Mouse (Mus musculus) CH12F3 (cell line): Measurements from ENCODE around the gene Cask.

Source experiments
- in situ Hi-C: fragments of 300-500 bp; cut with MboI; formaldehyde crosslinking; loops from 2 replicates; pipeline ENCODE4 v1.14.3; 2020; ENCODE audit warnings: low sequenced_read_pairs

Gene Cask

DNA sequence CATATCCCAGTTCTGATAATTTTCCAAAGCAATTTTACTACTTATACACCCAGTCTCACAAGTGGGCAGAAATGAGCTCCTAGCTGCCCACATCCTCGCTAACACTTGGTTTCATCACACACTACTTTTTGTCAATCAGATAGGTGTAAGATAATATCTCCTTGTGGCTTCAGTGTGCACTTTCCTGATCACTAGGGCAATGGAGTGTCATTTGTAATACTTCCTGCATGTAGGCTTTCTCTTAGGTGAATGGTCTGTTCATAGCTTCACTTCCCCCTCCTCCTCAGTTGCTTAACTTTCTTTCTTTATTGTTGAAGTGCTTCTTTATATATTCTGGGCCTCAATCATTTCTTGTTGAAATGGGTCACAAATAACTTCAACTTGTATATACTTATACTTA is 198.9 kb downstream of the Cask start:
- in situ Hi-C loops: loop anchor here (25.0 kb wide), 2 partner anchors 190 to 415 kb away; partner anchors contain the start of gene Nyx

DNA sequence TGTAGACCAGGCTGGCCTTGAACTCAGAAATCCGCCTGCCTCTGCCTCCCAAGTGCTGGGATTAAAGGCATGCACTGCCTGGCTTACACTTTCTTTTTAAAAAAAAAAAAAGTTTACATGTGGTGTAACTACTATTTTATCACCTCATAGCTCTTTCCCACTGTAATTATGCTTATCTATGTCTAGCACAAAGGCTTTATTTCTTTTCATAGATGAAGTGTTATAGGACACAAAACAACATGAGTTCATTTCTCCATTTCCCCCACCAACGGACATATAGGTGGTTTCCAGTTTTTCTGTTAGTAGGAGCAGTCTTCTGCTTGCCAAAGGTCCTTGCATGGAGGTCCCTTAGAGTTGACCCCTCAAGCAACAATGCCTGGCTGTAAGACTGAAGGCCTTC is 199.3 kb downstream of the Cask start:
- in situ Hi-C loops: loop anchor here (25.0 kb wide), 2 partner anchors 190 to 415 kb away; partner anchors contain the start of gene Nyx

DNA sequence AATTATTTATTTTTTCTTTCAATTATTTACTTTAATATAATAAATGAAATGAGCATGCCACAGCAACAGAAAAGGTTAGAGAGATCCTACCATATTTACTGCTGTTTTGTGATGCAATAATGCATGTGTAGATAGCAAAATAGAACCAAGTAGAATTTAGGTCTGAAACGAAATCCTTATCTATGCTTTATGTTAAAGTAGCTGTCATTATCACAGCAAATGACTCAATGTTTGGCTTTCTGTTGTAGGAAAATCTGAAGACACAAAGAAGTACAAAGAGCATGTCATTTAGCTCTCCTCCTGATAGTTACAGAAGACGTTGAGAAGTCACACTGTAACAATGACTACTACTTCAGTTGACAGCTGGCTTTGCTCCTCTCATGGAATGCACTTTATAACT is 212.3 kb downstream of the Cask start:
- in situ Hi-C loops: no loop called here

DNA sequence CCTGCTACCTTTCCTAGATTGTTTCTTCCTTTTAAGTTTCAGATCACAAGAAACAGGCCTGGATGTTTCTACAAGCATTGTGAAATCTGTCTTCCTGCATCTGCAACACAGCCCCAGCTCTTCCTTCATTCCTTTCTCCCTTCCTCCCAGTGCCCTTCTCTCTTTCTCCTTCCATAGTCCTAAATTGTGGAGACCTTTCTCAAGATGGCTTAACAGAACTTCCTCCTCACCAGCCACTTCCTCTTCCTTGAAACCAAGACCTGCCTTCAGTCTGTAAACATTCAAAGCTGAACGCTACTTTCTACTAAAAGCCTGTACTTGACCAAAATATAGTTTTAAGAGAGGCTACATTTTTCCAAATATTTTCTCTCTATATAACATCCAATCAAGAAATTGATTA is 214.8 kb downstream of the Cask start:
- in situ Hi-C loops: no loop called here

- in situ Hi-C loops: no loop called here
Measured at GRCm38 (mm10) chrX:13631599-13632283, 219.4 kb downstream of the Cask start, which contains the start of gene Gpr34. TSS of gene Gpr34 (plus strand) at chrX:13632089.

GRCm38 (mm10) chrX:13622654-13623053 is 228.5 kb downstream of the Cask start:
- in situ Hi-C loops: no loop called here

DNA sequence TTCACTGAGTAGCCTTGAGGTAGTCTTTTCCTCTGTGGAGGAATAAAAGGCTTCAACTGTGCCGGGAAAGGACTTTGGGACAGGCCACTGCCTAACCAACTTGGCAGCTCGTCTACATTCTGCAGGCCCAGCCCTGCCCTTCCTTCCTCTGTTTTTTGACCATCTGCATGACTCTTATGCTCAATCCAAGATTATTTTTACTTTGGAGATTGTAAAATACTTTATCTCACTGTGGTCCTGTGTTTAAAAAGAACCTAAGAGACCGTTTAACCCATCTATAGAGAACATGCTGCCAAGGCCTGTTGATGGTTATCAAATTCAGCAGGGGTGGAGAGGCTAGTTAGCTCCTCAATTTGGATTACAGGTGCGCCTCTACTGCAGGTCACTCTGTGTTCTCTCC is 229.7 kb downstream of the Cask start:
- in situ Hi-C loops: no loop called here

- in situ Hi-C loops: no loop called here
Measured at GRCm38 (mm10) chrX:13618476-13618875, 232.7 kb downstream of the Cask start.

DNA sequence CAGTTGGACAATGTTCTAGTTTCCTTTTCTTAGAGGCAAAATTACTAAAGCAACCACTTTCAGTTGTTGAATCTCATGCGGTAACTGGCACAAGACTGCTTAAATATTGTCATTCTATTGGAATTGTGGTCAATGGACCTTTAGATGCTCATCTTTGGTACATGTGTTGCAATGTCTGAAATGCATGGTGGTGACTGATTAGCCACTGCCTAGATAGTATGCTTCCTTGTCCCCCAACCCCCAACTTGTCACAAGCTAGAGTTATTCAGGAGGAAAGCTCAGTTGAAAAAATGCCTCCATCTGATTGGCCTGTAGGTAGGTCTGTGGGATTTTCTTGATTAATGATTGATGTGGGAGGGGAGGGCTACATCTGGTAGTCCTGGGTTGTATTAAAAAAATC is 233.9 kb downstream of the Cask start:
- in situ Hi-C loops: no loop called here

DNA sequence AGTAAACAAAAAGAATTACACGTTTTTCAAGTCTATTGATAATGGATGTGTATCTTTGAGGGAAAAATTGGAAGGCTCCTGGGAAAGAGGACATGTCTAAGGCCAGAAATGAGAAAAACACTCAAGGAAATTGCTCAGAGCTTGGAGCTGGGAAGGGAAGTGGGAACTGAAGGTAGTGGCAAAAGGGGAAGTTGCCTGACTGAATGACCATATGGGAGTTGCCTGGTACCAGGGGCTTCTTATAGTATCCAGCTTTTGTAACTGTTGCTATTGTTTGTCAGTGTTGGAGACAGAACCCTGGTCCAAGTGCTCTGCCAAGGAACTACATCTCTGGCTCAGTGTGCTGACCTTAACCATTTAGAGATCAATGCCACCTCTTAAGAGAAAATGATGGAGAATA is 234.4 kb downstream of the Cask start:
- in situ Hi-C loops: no loop called here

DNA sequence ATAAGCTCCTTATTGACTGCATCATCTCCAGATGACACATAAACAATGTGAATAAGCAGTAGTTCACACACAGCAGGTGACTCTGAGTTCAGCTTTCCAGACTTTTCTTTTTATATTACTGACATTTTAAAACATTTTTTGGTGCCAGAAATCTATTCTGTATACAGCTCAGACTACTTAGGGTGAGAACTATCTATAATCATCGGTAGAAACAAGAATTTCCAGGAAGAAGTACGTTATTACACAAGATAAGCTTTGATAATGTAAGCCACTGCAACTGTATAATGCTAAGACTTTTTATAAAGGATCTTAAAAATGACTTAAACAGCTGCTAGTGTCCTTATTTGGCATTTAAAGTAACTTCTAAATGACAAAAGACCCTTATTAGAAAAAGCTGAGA is 239.1 kb downstream of the Cask start:
- in situ Hi-C loops: no loop called here

- in situ Hi-C loops: no loop called here
Measured at GRCm38 (mm10) chrX:13611114-13611513, 240.1 kb downstream of the Cask start.

DNA sequence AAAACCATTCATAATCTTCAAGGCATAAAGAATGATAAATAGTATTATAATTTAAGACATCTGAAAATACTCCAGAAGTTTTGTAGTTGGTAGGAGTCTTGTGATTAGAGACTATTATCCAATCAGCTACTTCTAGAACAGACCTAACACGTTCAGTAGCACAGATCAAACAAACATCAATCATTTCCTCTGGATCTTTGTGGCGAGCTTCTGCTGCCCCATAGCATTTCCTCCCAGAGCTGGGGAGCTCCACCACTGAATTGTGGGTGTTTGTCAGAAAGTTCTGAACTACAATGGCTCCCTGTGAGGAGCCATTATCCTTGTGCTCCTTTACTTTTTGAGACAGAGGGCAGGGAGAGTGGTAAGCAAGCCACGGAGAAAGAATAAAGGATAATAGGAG is 243.4 kb downstream of the Cask start:
- in situ Hi-C loops: no loop called here

DNA sequence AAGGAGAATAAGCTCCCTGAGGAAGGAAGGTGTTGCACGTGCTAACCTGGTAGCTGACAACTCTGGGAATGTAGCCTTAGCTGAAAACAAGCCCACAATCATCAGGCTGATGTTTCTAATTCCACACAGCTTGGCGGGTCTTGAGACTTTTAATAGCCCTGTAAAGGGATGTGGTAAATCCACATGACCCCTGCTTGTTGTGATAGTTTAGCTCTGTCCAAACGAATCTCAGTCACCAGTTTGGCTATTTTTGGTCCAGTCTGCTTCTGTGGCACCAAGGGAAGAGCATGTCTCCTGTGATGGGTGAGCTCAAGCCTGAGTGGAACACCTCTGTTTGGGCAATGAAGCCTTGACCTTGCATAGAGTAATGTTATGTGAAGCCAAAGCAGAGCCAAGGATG is 244.4 kb downstream of the Cask start:
- in situ Hi-C loops: no loop called here

DNA sequence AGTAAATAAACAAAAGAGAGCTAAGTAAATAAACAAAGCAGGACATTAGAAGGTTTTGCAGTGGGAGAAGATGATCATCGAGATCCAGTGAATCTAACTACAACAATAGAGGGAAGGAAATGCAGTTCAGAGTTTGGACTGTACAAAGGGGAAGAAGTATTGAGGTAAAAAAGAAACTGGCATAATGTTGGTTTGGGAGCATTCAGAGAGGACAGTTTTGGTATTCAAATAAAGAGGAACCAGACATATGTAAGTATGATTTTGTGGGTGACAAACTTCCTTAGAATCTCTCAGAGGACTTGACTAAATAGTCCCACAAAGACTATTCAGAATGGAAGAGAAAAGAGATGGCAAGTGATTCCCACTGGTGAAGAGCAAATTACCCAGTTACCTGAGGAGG is 251.2 kb downstream of the Cask start:
- in situ Hi-C loops: no loop called here

DNA sequence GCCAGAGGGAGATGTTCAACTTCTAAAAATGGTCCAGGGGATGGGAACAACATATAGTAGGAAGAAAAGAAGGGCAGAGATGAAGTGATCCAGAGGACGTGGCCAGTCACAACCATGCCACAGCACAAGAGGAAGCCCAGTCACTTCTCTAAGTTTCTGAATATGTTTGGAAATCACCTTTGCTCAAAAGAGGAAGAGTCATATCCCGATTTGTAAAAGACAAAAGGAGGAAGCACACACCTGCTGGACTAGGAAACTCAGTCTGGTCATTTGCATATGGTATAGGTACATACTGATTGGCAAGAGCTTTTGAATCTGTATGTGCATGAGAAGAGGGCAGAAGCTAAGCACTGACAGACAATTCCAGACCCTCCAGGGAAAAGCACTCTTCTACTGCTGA is 251.8 kb downstream of the Cask start:
- in situ Hi-C loops: no loop called here

GRCm38 (mm10) chrX:13577647-13578046 is 273.5 kb downstream of the Cask start:
- in situ Hi-C loops: no loop called here

DNA sequence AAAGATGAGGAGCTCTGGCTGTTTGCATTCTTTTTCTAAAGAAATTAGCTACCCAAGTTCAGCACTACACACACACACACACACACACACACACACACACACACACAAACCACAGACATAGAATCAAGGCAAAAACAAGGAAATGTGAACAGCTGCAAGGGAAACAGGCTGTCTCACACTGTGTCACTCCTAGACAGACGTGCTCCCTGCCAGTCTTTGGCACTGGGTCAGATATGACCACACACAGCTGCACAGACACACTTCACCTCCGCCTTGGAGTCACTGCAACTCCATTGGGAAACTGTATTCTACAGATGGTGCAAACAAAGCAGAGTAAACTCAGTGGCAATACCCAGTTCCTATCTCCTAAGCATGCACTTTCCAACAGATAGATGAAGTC is 274.6 kb downstream of the Cask start:
- in situ Hi-C loops: no loop called here

GRCm38 (mm10) chrX:13574872-13575271 is 276.3 kb downstream of the Cask start:
- in situ Hi-C loops: no loop called here

- in situ Hi-C loops: no loop called here
Measured at GRCm38 (mm10) chrX:13574298-13574697, 276.9 kb downstream of the Cask start.

- in situ Hi-C loops: no loop called here
Measured at GRCm38 (mm10) chrX:13554504-13554903, 296.7 kb downstream of the Cask start.

- in situ Hi-C loops: no loop called here
Measured at GRCm38 (mm10) chrX:13552288-13552687, 298.9 kb downstream of the Cask start.

DNA sequence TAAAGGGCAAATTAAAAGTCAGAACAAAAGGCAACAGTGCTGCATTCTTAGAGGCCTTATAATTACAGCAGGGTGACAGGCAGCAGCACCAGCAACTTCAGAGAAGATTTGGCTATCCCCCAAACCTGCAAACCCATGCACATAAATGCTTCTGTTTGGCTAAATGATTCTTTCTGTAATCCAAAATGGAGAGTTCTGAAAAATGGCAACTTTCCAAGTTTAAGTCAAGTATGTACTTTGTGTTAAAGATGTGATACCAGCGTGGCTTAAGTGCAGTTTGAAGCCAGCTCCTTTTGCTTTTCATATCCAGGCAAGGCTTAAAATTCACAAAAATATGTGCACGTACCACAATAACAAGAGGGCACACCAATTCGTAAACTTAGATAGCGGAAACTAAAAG is 299.6 kb downstream of the Cask start:
- in situ Hi-C loops: no loop called here
